Mouse (Mus musculus): Measurements from ENCODE around the gene Tbata. TPM values are rescaled to one million over a fixed set of nuclear protein-coding genes. Genes with fewer than 3 reads are reported as not detected.
A peak's percentile ranks its signal among the peaks of the same experiment; 100 is the strongest.

Tbata gene
- not detected in 2 replicates for total RNA-seq (2021)
- long read RNA-seq, experiment 1, partial matches to known transcripts: 2 of 3 reads
- long read RNA-seq, experiment 1, other reads (novel, unspliced or antisense): 1 of 3 reads
- long read RNA-seq, experiment 2: 0 reads

GRCm38 (mm10) chr10:61171654-61172053 is at the start of gene Tbata:
Gene Tbata (plus strand): TSS chr10:61171954.
- no peak for DNase-seq

DNA sequence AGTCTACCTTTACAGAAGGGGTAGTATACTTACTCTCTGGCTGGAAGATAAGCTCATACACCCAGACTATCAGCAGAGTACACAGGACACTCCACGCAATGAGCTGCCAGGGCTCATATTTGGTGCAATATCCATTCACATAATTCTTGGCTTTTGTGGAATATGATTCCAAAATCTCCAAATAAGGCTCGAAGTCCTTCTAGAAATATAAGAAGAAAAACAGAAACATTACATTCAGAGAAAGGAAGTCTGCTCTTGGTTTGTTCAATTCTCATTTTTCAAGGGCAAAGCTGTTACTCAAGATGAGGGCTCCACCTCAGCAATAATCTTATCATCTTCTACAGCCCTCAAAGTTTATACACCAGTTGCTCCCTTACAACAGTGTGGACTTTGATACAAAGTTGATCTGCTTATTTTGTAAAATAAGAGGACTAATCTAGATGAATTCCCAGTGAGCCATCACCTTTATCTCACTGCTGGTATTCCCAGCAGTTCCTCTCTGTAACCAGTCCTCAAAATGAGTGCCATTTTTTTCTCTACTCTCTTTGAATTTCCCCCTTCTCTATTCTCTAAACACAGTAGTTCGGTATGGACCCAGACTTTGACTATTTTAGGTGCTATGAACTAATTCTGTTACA is 48.4 kb upstream of the Tbata start:
- no peak for DNase-seq

GRCm38 (mm10) chr10:61124462-61124861 is 47.3 kb upstream of the Tbata start:
- no peak for DNase-seq

DNA sequence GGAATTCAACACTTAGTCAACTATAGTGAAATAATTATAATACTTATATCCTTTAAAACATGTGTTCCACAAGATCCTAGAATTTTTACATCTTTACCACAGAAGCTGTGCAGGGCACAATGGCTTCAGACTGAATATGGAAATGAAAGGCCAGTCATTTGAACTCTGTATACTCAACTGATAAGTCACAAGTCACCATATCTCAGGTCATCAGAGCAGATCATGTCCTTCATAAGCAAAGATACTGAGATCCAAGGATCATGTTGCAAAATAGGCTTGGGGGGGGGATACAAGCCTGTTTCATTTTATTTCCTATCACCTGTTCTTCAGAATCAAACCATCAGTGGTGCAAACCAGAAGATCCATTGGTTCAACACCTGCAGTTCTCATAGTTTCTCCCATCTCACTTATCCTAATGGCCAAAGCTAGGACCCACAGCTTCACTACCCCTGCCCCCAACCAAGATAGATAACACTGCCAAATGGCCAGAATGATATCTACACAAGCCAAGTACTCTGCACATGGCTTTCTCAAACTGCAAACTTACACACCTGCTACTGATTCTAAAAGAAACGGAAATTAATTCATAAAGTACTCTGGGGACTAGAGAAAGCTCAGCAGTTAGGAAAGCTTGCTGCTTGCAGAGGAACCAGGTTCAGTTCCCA is 42.9 kb upstream of the Tbata start:
- no peak for DNase-seq

- no peak for DNase-seq
Measured at GRCm38 (mm10) chr10:61130959-61131358, 40.8 kb upstream of the Tbata start.

DNA sequence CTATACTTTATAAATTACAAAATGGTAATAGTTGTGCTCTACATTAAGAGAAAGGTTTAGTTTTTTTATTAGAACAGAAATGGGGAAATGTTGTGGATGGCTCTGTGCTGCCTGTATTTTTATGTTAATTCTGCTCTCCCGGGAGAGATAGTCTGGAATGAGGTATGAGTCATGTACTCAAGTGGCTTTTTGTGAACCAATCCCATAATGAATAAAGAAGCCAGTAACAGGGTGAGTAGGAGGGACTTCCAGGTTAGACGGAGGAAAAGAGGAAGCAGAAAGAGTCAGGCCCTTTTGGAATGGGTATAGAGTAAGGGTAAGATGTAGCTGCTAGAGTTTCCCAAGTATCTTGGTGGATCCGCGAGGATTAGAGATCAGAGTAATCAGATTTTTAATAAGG is 37.7 kb upstream of the Tbata start:
- DNase-seq: no peak

DNA sequence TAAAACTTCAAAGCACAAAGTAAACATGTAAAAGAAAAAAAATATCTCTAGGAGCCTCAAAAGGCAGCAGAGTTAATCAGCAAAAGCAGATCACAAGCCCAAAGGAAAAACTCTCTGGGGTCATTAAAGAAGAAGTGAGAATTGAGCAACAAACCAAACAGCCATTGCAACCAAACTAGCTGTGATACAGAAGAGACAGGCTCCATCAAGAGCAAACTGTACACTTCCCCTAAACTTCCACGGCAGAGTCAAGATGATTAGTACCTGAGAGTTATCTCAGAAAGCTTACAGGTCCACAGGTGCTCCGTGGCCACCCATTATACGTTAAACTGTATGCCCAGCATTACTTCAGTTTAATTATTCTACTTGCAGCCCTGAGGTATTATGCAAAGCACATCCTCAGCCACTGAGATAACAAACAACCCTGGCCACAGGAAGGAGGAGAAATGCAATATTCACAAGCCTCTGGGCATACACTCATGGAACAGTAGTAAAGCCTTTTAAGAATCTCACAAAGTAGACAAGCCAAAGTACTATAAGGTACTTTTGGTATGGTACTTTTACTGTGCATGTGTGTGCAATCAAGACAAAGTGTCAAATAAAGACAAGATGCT is 36.4 kb upstream of the Tbata start:
- no peak for DNase-seq

DNA sequence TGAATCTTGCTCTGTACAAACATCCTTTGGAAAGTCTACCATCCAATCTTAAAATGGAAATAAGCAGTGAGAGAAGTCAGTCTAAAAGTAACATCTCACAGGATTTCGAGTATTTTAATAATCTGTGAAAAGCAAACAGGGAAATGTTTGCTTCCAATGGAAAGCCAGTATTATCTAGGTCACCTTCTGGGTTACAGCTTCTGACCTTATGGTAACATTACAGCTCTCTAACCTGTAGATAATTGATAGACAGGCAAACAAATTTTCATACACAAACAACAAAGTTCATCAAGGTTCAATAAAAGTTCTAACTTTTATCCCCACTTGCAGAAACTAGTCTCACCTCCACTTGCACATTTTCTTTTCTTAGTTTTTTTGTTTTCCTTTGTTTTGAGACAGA is 34.2 kb upstream of the Tbata start:
- DNase-seq: no peak

DNA sequence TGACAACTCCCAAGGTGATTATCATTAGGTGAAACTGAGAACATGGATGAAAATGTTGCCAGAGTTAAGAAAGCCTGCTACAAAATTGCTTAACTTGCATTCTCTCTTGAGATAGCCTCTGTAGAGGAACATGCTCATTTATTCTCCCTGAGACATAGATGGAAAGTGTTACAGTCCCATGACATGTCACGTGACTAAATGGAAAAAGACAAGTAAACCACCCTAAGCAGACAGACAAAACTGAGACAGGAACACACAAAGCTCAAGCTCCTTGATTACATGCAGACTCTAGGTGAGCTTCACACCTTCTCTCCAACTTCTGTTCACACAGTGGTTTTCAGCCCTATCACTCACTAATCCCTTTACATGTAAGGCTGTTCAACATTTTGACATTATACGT is 28.4 kb upstream of the Tbata start:
- no peak for DNase-seq

DNA sequence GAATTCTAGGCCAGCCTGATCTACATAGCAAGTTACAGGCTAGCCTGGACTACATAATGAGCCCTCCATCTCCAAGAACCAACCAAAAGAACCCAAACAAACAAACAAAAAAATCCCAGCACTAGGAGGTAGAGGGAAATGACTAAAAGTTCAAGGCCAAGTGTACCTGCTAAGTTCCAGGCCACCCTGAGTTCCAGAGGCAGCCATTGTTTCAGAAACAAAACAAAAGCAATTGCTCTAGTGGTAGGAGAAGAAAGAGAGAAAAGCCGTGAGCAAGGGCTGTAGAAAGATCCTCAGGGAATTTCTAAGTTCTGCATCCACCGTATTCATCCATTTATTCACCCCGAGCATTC is 26.0 kb upstream of the Tbata start:
- DNase-seq: no peak

- DNase-seq: peak; percentile 74
Measured at GRCm38 (mm10) chr10:61146119-61146806, 25.5 kb upstream of the Tbata start.

- DNase-seq: no peak
Measured at GRCm38 (mm10) chr10:61146807-61147156, 25.0 kb upstream of the Tbata start.

GRCm38 (mm10) chr10:61147157-61148040 is 24.4 kb upstream of the Tbata start, which contains the start of gene Sgpl1:
Gene Sgpl1 (minus strand): TSS chr10:61147703.
- peak; percentile 97 for DNase-seq

DNA sequence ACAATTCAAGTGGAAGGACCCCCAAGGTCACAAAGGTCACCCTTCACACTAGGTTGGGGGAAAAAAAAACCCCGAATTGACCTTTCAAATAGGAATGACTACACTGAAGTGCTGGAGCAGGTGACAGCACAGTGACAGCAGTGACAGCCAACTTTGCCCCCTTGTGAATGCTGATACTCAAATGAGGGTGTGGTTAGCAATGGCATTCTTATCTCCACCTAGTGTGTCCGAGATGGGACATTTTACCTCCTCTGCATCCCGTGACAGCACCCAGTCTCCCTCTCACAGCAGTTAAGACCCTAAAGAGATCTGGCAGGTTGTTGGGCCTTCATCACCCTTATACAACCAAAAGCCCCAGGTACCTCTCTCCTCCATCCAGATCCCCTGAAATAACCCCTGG is 22.3 kb upstream of the Tbata start:
- no peak for DNase-seq

DNA sequence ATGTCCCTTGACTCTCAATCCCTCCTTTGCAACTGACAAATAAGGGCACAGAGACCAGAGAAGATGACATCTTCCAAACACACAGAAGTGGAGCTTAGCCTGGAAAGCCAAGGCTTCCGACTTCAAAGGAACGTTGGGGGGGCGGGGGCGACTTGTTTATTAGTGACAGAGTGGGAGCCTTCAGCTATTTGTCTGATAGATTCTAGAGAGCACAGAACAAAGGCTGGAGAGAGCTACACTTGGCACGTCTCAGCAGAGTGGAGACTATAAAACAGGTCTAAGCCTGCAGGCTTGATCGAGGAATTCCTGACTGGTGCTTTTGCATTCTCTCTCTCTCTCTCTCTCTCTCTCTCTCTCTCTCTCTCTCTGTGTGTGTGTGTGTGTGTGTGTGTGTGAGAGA is 21.1 kb upstream of the Tbata start:
- peak; percentile 73 for DNase-seq

DNA sequence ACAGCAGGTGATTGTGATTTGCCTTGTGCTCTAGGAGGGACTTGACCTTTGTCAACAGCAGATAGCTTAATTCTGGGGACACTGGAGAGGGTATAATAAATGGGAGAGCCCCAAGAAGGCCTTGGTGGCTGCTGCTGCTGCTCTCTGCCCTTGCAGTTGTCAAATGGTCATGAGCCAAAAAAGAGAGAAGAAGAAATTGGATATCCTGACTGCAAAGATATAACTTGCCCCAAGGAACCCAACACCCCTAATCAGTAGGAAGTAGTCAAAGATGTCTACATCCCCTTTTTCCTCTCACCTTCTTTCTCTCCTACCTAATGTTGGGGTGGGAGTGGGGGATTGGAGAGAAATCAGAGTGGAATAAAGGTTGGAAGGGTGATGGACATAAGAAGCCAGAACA is 19.6 kb upstream of the Tbata start:
- DNase-seq: no peak

GRCm38 (mm10) chr10:61155611-61156010 is 16.1 kb upstream of the Tbata start:
- DNase-seq: no peak

- no peak for DNase-seq
Measured at GRCm38 (mm10) chr10:61156453-61156852, 15.3 kb upstream of the Tbata start.

DNA sequence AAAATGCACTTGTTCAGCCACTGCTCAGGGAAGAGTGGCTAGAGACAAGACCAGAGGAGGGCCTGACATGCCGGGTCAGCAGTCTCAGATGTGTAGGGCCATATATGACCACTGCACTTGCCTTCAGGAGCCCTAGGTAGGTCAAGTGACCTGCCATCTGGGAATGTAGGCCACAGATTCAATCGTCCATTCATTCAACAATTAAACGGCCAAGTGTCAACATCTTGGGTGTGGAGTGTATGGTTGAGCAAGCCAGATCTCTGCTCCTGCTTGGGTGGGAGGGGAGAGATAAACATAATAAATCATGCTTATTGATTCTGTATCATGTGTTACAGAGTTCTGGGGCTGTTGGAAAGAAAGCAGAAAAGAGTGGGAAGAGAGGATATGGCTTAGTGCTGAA is 13.2 kb upstream of the Tbata start:
- DNase-seq: no peak

DNA sequence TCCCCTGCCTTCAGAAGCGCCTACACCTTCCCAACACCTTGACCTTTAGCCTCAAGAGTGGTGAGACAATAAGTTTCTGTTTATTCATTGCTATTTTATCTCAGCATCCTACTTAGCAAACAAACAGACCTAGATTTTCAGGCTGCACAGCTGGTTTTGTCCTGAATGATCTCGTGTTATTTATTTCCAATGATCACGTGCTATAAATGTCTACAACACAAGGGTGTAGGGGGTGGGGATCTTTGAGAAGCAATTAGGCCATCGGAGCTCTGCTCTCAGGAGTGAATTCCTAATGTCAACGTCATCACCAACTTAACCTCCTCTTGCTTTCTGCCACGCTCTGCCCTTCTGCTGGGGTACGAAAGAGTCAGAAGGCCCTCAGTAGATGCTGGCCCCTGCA is 11.7 kb upstream of the Tbata start:
- no peak for DNase-seq

DNA sequence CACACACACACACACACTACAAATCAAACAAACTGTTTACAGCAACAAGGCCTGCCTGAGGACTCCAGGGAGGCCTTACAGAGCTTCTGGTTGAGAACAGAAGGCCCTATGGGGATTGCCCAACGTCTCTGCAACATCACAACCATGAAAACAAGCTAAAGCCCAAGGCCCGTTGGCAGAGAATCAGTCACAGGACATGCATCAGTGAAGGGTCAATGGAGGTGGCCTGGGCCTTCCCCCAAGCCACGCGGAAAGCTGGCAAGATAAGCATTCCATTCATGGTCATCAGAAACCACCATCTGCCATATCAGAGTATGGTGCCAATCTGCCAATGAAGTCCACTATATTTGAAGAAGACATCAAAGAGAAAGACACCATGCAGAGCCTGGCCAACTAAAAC is 11.1 kb upstream of the Tbata start:
- peak; percentile 79 for DNase-seq

DNA sequence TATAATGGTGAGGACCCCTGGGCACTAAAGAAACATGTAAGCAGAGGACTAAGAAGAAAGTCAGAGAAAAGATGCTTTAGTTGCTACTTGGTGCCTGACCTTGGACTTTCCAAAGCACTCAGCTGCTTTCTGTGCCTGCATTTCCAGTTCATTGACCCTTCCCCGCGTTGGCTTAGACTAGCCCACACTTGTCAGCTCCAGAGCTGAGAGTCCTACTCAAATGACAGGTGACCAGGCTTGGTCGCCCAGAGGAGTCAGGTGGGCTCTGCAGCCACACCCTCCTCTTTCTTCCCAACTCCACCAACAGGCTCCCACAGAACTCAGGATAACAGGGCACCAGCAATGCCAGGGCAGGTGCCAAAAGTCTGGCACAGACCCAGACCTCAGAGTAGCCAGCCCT is 9.4 kb upstream of the Tbata start:
- peak; percentile 35 for DNase-seq

Measured in adrenal gland, postnatal 14 days (tissue).